Mouse (Mus musculus): ENCODE measurements around the gene Tspan18. TPM values are rescaled to one million over a fixed set of nuclear protein-coding genes. Genes with fewer than 3 reads are reported as not detected.

Gene Tspan18
- polyA plus RNA-seq, 1 experiment from 2014 or later: 71.9 TPM

DNA sequence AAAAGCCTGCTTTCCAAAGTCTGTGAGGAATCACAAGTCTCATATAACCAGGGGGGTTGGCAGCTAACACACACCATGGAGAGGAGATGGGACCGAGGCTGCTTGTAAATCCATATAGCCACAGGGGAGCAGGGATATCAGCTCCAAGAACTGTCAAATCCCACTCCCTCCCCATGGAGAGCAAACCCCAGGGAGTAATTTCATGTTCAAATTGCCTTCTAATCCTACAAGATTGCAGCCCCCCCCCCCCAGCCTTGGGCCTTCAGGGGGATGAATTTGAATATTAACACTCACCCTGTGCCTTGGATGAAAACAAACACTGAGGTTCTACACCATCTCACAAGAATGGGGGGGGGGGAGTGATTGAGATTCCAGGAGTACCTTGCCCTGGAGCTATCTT is 60.4 kb downstream of the Tspan18 start:
- H3K4me2 ChIP-seq (ENCODE audit: low read depth): no peak overlapping the region
- no peaks in the 10 kb centered on the region for H3K27me3 ChIP-seq (ENCODE audit: control insufficient read depth, insufficient read depth, low read length)
- H3K9me3 ChIP-seq (ENCODE audit: control insufficient read depth, low read length): no peaks in the 10 kb centered on the region
- ATAC-seq (ENCODE audit: insufficient read depth, low FRiP score, low TSS enrichment): no peak
- no peak for DNase-seq (ENCODE audit: low spot score)
- H3K4me3 ChIP-seq (ENCODE audit: low read depth, low read length): no peak overlapping the region
- H3K36me3 ChIP-seq (ENCODE audit: control insufficient read depth, insufficient read depth, low read length): no peaks in the 10 kb centered on the region
- H3K27ac ChIP-seq (ENCODE audit: low read depth, low read length): no peak overlapping the region
- 8% methylated on average over 1 of the region's 1 CpGs for WGBS
- H3K9ac ChIP-seq (ENCODE audit: low read length): no peak overlapping the region
- H3K4me1 ChIP-seq (ENCODE audit: control insufficient read depth, insufficient read depth, low read length): peaks cover 18% of the 10 kb centered on the region

DNA sequence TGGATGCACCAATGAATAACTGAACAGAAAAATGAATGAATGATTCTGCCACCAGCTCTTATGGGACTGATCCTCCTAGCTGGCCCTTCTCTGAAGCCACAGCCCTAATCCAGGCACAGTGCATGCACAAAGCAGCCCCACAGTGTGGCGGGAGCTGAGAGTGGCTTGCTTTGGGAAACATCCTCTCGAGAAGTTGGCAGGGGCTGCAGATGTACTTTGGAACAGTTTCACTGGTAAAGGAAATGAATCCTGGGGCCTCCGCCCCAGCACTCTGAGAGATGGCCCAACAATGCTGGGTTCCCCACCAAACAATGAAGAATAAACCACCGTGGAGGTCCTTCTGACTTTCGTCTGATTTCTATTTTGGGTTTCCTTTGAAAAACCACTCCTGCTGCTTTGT is 64.2 kb downstream of the Tspan18 start:
- Histone ChIP-seq H3K36me3 (ENCODE audit: control insufficient read depth, insufficient read depth, low read length) (no peaks in the 10 kb centered on the region), H3K27me3 (ENCODE audit: control insufficient read depth, insufficient read depth, low read length) (no peaks in the 10 kb centered on the region), H3K4me2 (ENCODE audit: low read depth) (no peak overlapping the region), H3K9ac (ENCODE audit: low read length) (no peak overlapping the region), H3K4me1 (ENCODE audit: control insufficient read depth, insufficient read depth, low read length) (peaks cover 2% of the 10 kb centered on the region; the same call in 1 of the 2 replicates), H3K4me3 (ENCODE audit: low read depth, low read length) (no peak overlapping the region), H3K9me3 (ENCODE audit: control insufficient read depth, low read length) (no peaks in the 10 kb centered on the region), H3K27ac (ENCODE audit: low read depth, low read length) (no peak overlapping the region)
- ATAC-seq (ENCODE audit: insufficient read depth, low FRiP score, low TSS enrichment) (no peak), DNase-seq (ENCODE audit: low spot score) (no peak)
- 76% methylated on average over 5 of the region's 5 CpGs for WGBS

DNA sequence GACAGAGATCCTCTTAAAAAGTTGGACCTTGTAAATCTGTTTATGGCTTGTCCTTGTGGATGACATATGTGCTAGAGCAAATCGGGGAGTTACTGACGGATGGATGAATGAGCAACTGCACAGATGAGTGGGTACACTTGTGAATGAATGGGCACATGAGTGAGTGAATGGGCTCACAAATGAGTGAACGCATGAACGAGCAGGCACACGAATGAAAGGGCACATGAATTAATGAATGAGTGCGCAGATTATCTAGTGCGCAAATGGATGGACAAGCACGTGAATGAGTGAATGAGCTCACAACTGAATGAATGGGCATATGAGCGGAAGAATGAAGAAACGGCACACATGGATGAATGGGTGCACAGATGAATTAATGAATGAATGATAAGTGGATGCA is 64.7 kb downstream of the Tspan18 start:
- DNase-seq (ENCODE audit: low spot score): no peak
- Histone ChIP-seq H3K4me3 (ENCODE audit: low read depth, low read length) (no peak overlapping the region), H3K9ac (ENCODE audit: low read length) (no peak overlapping the region), H3K27me3 (ENCODE audit: control insufficient read depth, insufficient read depth, low read length) (no peaks in the 10 kb centered on the region), H3K9me3 (ENCODE audit: control insufficient read depth, low read length) (no peaks in the 10 kb centered on the region), H3K4me2 (ENCODE audit: low read depth) (no peak overlapping the region), H3K36me3 (ENCODE audit: control insufficient read depth, insufficient read depth, low read length) (no peaks in the 10 kb centered on the region), H3K4me1 (ENCODE audit: control insufficient read depth, insufficient read depth, low read length) (peaks cover 2% of the 10 kb centered on the region; the same call in 1 of the 2 replicates), H3K27ac (ENCODE audit: low read depth, low read length) (no peak overlapping the region)
- WGBS: 80% methylated on average over 10 of the region's 10 CpGs
- ATAC-seq (ENCODE audit: insufficient read depth, low FRiP score, low TSS enrichment): no peak

DNA sequence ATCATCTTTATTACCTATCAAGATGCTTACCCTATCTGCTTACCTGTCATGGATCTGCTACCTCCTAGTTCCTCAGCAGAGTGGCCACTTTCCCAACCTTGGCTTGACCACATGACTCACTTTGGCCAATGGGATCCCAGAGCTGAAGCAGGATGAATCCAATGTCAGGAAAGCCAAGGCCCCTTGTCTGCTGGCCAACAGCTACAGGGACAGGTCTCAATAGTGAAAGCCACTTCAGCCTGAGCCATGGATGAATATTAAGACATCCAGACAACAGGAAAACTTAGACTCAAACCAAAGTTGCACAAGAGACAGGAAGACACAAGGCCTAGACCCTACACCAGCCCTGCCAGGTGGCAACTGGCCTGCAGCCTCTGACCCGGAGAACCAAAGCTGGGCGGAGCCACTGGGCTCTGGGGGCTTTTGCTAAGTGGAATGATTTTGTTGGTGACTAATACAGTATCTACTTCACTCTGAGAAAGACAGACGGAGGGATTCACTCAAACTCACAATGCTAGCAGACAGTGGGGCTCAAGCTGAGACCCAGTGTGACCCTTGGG is 65.5 kb downstream of the Tspan18 start:
- no peak overlapping the region for H3K4me2 ChIP-seq (ENCODE audit: low read depth)
- no peaks in the 10 kb centered on the region for H3K27me3 ChIP-seq (ENCODE audit: control insufficient read depth, insufficient read depth, low read length)
- no peak overlapping the region for H3K27ac ChIP-seq (ENCODE audit: low read depth, low read length)
- peaks cover 2% of the 10 kb centered on the region; the same call in 1 of the 2 replicates for H3K4me1 ChIP-seq (ENCODE audit: control insufficient read depth, insufficient read depth, low read length)
- no peaks in the 10 kb centered on the region for H3K36me3 ChIP-seq (ENCODE audit: control insufficient read depth, insufficient read depth, low read length)
- H3K4me3 ChIP-seq (ENCODE audit: low read depth, low read length): no peak overlapping the region
- ATAC-seq (ENCODE audit: insufficient read depth, low FRiP score, low TSS enrichment): no peak
- H3K9me3 ChIP-seq (ENCODE audit: control insufficient read depth, low read length): no peaks in the 10 kb centered on the region
- DNase-seq (ENCODE audit: low spot score): no peak
- 89% methylated on average over 3 of the region's 3 CpGs for WGBS
- no peak overlapping the region for H3K9ac ChIP-seq (ENCODE audit: low read length)

DNA sequence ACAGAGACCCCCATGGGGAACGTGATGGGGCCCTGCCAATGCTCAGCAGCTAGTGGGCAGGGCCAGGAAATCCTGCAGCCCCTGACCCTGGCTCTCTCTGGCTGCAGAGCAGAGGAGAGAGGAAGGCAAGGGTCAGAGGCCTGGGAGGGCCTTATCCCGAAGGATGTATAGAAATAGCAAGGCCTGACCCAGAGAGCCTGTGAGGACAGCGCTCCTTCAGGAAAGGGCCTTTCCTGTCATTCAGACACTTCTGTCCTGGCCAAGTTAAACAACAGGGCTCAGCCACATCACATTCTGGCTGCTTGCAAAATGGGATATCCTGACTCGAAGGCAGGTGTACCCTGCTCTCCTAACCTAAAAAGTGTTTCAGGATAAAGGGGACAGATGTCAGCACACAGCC is 66.5 kb downstream of the Tspan18 start:
- H3K9ac ChIP-seq (ENCODE audit: low read length): no peak overlapping the region
- DNase-seq (ENCODE audit: low spot score) (no peak), ATAC-seq (ENCODE audit: insufficient read depth, low FRiP score, low TSS enrichment) (no peak)
- 78% methylated on average over 4 of the region's 4 CpGs for WGBS
- H3K4me3 ChIP-seq (ENCODE audit: low read depth, low read length): no peak overlapping the region
- no peak overlapping the region for H3K27ac ChIP-seq (ENCODE audit: low read depth, low read length)
- no peak overlapping the region for H3K4me2 ChIP-seq (ENCODE audit: low read depth)
- H3K4me1 ChIP-seq (ENCODE audit: control insufficient read depth, insufficient read depth, low read length): peaks cover 2% of the 10 kb centered on the region; the same call in 1 of the 2 replicates
- no peaks in the 10 kb centered on the region for H3K36me3 ChIP-seq (ENCODE audit: control insufficient read depth, insufficient read depth, low read length)
- H3K27me3 ChIP-seq (ENCODE audit: control insufficient read depth, insufficient read depth, low read length): no peaks in the 10 kb centered on the region
- no peaks in the 10 kb centered on the region for H3K9me3 ChIP-seq (ENCODE audit: control insufficient read depth, low read length)

DNA sequence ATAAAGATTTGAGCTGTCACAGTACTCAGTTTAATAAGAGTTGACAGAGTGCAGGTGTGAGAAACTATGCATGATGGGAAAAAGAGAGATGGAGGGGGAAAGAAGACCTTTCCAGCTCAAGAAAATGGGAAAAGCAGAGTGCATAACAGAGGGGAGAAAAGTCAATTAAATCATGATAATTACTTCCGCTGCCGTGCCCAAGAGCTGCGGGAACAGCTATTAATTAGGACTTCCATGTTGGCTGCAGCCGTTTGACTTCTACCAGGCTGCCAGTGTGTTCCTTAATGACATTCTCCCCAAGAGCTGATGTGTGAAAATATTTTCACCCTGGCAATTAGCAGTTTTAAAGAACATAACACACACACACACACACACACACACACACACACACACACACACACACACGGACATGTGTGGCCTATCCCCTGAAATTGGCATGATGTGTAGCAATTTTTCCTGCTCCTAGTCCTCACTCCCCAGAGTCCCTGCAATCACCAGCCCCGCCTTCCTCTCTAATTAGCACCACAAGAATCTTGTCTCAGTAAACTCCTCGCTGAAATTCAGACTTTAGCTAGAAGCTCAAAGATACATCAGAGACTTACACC is 67.6 kb downstream of the Tspan18 start:
- WGBS: 52% methylated on average over 7 of the region's 7 CpGs
- H3K27me3 ChIP-seq (ENCODE audit: control insufficient read depth, insufficient read depth, low read length): no peaks in the 10 kb centered on the region
- H3K9ac ChIP-seq (ENCODE audit: low read length): no peak overlapping the region
- no peak for ATAC-seq (ENCODE audit: insufficient read depth, low FRiP score, low TSS enrichment)
- no peaks in the 10 kb centered on the region for H3K36me3 ChIP-seq (ENCODE audit: control insufficient read depth, insufficient read depth, low read length)
- no peak overlapping the region for H3K27ac ChIP-seq (ENCODE audit: low read depth, low read length)
- H3K4me1 ChIP-seq (ENCODE audit: control insufficient read depth, insufficient read depth, low read length): peaks cover 10% of the 10 kb centered on the region
- no peak for DNase-seq (ENCODE audit: low spot score)
- no peaks in the 10 kb centered on the region for H3K9me3 ChIP-seq (ENCODE audit: control insufficient read depth, low read length)
- no peak overlapping the region for H3K4me3 ChIP-seq (ENCODE audit: low read depth, low read length)
- H3K4me2 ChIP-seq (ENCODE audit: low read depth): no peak overlapping the region

DNA sequence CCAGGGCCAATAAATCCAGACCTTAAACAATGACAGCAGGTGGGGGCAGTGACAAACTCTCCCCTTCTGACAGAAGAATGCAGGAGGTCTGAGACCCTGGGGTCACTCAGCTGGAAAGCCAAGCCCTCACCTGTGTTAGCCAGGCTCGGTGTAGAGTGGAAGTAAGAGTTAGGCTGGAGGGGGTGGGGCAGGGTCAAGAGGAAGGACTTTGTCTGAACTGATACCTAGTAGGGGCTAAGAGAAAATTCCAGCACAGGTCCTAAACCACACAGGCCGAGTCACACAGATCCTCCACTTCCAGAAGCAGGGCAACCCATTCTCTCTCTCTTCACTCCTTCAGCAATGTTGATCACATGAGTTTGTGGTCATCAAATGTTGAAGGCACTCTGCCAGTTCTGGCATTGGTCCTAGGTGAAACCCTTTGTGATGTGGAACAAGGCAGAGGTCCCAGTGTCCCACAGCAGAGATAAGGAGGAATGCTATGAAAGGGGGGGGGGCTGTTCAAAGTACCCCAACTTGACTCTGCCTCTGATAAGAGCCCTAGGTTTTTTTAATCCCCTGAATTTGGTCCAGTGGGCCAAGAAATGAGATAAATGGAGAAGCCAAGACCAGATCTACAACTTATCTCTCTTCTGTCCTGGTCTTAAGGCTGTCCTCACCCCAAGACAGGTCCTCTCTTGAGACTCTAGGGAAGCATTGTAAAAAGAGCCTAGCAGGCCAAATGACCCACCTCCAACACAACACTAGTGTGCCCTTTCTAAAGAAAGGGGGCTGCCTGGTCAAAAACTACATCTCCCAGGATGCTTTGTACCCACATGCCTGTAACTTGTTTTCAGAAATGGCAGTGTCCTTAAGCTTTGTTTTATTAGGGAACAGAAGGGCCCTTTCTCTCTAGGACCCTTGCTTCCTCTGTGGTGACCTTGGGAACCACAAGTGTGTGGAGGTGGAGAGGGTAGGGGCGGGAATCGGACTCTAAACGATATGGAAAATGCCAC is 71.7 kb downstream of the Tspan18 start:
- H3K4me1 ChIP-seq (ENCODE audit: control insufficient read depth, insufficient read depth, low read length): peaks cover 13% of the 10 kb centered on the region
- 78% methylated on average over 5 of the region's 5 CpGs for WGBS

DNA sequence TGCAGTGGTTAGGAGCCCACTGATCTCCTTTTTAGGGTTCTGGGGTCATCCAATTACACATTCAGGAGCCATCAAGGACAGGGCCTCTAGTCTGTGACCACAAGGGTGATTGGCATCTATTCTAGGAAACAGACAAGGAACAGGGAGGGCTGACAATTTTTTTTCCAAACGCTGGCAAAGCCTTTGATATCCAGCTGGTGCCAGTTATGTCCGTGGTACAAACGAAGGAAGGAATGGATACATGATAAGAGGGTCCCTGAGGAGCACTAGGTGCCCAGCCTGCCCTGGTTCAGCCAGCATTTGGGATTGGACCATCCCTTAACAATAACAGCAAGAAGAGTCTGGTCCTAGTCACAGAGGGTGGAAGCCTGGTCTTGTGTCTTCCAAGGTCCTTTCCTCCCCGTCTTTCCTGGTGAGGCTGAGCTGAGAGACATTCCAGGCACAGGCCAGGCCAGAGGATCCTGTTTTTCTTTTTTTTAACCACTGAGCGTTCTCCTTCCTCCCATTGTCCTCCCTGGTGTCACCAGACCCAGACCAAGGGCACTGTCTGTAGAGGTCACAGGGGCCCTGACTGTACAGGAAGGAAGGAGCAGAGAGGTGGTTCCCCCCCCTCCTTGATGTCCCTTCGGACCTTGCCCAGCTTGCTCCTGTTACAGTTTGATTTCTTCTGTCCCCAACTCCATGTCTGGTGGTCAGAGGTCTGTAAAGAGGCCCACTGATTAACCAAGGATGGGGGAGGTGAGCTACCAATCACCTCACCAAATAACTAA is 72.6 kb downstream of the Tspan18 start:
- WGBS: 74% methylated on average over 6 of the region's 6 CpGs
- peaks cover 13% of the 10 kb centered on the region for H3K4me1 ChIP-seq (ENCODE audit: control insufficient read depth, insufficient read depth, low read length)
- H3K27ac ChIP-seq (ENCODE audit: low read depth, low read length): peak overlapping the region; percentile 42; the same call in 1 of the 2 replicates

More for the DNA sequence above, 71.7 kb downstream of the Tspan18 start:
- H3K9ac ChIP-seq (ENCODE audit: low read length): no peak overlapping the region
- no peak overlapping the region for H3K4me3 ChIP-seq (ENCODE audit: low read depth, low read length)
- H3K4me2 ChIP-seq (ENCODE audit: low read depth): no peak overlapping the region
- ATAC-seq (ENCODE audit: insufficient read depth, low FRiP score, low TSS enrichment) (no peak), DNase-seq (ENCODE audit: low spot score) (no peak)
- no peak overlapping the region for H3K27ac ChIP-seq (ENCODE audit: low read depth, low read length)
- H3K36me3 ChIP-seq (ENCODE audit: control insufficient read depth, insufficient read depth, low read length): no peaks in the 10 kb centered on the region
- no peaks in the 10 kb centered on the region for H3K27me3 ChIP-seq (ENCODE audit: control insufficient read depth, insufficient read depth, low read length)
- H3K9me3 ChIP-seq (ENCODE audit: control insufficient read depth, low read length): no peaks in the 10 kb centered on the region

More for the DNA sequence above, 72.6 kb downstream of the Tspan18 start:
- no peaks in the 10 kb centered on the region for H3K27me3 ChIP-seq (ENCODE audit: control insufficient read depth, insufficient read depth, low read length)
- ATAC-seq (ENCODE audit: insufficient read depth, low FRiP score, low TSS enrichment) (no peak), DNase-seq (ENCODE audit: low spot score) (no peak)
- H3K4me2 ChIP-seq (ENCODE audit: low read depth): no peak overlapping the region
- no peak overlapping the region for H3K4me3 ChIP-seq (ENCODE audit: low read depth, low read length)
- H3K9me3 ChIP-seq (ENCODE audit: control insufficient read depth, low read length): no peaks in the 10 kb centered on the region
- H3K9ac ChIP-seq (ENCODE audit: low read length): no peak overlapping the region
- no peaks in the 10 kb centered on the region for H3K36me3 ChIP-seq (ENCODE audit: control insufficient read depth, insufficient read depth, low read length)

Data from neural tube, embryonic 11.5 days (tissue).